Mouse (Mus musculus): Measurements from ENCODE around the gene Ttc21b.

The Ttc21b gene

DNA sequence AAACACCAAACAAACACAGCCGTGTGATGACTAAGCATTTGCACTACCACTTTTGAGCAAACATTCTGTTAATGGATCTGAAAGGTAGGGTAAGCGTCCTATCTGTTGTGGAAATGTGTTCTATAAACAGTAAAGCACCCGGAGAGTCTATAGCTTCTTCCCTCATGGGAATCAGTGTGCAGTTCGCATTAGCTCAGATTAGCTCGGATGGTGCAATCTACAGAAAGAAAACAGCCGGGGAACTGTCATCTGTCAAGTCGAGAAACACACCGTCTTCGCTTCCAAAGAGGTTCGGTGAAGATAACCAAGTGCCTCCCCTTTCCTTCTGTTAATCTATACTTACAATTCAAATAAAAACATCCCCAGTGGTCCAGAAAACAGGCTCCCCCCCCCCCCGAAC is 85.7 kb downstream of the Ttc21b start:
- DNase-seq: no peak

DNA sequence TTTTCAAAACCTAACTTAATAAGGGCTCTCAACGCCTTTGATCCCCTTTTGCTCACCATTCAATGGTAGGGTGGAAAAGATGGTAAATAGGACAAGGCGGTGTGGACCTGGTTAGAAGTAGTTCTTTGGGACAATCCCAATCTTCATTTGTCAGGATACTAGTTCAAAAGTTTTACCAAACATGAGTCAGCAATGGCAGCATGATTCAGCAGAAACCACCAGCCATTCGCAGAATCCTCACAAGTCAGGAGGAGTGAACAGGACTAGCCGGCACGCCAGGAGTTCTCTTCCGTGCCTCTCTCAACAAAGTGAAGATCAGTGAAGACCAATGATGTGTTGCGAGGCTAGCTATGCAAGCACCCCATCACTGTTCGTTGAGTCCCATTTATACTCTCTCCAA is 91.4 kb downstream of the Ttc21b start:
- DNase-seq: no peak

DNA sequence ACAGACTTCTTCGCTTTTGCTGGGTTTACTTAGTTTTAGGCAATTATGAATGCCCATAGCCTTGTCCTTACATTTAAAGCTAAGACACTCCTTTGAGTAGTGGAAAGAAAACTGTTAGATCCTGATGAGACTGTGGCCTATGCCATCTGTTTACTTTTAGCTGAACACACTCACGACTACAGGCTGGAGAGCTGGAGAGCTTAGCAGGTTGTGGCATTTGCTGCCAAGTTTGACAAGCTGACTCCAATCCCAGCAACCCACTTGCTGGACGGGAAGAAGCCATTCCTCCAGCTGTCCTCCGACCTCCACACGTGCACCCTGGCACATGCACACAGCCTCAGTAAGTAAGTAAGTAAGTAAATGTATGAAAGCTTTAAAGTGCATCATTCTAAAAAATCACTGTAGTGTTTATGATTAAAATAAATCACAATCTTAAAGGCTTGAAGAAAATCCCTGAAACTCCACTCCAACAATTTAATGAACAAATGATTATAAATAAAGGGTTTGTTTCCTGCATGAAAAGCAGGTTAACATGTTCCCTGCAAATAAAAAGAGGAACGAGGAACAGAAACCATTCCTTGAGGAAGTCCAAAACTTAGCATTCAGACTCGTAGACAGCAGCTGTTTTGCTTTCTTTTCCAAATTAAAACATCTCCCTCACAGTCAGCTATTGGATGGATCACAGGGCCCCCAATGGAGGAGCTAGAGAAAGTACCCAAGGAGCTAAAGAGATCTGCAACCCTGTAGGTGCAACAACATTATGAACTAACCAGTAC is 98.1 kb downstream of the Ttc21b start:
- no peak for DNase-seq

DNA sequence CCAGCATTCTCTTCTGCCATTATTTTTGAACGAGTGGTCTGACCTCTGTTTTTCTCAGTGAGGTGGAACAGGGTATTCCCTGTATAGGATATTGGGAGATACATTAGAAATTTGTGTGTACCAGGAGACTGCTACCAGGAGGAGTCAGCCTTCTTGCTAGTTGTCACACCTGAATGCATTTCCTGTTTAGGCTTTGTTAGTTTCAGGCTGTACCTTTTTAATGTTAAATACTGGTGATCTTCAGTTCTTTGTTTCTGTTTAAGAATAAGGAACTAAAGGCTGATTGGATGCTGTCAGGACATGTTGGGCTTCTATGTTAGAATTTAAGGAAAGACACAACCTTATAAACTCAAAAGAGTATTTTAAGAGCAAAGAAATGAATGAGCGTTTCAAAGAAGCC is 105.0 kb downstream of the Ttc21b start:
- DNase-seq: no peak

DNA sequence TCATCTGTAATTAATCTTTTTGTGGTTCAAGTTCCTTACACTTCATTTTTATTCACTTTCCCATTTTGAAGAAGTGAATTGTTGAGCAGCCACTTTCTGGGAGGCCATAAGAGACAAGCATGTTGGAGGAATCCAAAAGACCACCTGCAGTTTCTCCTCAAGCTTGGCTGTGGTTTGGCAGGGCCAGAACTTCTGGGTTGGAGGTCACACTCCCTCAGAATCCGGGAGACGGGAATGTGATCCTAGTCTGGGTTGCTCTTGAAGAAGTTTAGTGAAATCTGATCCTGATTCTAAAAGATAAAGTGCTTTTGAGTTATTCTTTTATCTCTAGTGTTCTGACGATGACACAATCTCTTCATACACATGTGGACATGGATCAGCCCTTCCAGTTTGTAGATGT is 105.9 kb downstream of the Ttc21b start:
- DNase-seq: no peak

DNA sequence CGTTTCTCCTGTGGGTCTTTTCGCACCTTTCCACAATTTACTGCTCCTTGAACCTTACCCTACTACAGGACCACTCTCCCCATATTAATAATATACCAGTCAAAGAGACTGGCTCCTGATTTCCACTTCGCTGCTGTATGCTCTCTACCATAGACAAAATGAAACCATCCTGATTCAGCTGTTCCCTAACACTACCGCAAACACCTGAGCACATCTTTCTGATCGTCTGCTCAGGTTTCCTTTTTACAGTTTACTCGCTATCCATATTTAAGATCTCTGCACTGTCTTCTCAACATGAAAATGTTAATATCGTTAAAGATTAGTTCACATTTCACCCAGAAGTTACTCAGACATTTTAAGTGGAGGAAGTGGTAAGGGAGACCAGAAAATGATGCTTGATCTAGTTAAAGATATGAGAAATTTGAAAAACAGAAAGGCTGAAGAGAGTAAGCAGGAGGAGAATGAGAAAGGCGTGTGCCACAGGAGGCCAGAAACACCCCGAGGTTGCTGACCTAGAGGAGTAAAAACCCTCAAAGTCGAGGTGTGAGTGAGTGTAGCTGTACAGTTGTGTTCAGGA is 107.7 kb downstream of the Ttc21b start:
- DNase-seq: no peak

DNA sequence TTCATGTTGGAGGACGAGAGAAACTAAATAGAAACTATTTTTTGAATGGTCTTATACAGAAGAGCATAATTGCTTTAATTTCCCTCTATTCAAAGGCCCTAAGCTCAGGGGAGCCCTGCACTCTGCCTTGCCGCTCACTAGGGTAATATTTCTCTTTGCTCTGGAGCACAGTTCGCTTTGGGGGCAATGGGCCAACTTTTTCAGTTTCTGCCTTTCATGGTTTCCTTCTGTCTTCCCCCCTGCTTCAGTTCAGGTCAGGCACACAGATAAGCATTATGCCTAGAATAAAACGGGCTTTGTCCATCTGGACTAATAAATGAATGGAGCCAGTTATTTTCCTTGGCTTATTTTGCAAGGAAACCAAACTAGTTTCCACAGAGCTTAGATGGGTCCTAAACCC is 109.9 kb downstream of the Ttc21b start:
- DNase-seq: no peak

DNA sequence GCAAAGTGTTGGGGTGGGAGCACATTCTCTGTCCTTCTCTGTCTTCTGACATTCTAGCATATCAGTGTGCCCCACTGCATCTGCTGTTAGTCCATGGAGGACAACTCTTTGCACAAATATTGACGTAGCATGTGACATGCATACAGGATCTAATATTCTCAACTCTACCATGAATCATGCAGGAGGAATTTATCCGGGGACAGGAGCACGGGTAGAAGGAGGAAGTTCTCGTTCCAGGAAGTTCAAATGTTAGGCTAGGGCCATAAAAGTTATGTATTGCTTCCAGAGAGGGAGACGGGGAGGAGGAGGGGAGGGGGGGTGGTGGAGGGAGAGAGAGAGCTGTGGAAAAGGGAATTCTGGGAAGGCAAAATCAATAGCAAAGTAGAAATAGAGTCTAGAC is 111.6 kb downstream of the Ttc21b start:
- no peak for DNase-seq

DNA sequence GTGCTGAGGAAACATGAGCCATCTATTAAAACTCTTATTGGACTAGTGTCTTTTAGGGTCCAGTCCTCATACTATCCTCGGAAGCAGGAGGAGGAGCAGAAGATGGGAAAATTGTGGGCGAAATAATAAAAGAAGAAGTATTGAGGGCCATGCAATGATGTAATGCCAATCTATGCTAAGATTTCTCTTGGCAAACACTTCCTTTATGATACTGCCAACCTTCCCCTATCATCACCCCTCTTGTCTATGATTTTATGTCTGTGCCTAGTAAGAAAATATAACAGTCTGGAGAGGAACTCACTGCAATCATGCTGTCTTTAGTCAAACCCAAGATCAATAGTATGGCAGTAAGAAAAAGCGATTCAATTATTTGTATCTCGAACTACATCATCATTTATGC is 113.1 kb downstream of the Ttc21b start:
- no peak for DNase-seq

DNA sequence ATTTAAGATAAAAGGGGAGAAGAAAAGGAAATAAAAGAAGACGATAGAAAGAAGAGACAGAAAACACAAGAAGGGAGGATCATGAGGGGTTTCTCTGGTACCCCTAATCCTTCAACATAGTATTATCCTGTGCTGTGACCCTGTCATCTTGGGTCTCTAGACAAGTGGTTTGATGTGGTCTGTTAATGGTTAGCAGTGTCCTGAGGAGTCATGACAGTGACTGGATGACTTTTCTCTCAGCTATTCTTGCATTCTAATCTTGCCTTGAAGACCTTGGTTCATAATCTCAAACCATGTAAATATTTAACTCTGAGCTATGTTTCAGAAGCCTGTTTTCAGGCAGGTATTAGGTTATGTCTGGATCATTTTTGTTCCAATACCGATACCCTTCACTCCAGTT is 113.7 kb downstream of the Ttc21b start:
- no peak for DNase-seq

DNA sequence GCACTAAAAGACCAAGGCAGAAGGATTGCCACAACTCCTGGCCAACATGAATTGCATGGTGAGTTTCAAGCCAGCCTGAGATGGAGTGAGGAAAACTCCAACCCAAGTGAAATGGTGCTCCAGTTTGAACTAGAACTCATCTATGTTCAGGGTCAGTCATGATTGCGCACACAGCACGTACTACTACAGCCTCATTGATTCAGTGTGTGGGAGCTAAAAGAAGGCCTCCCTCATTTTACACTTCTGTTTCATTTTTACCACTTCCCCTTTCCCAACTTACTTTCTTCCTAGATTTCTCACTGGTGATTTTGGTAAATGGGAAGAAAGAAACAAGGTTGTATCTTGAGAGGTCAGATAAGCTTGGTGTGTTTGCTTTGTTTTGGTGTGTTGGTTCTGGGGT is 114.1 kb downstream of the Ttc21b start:
- DNase-seq: no peak

DNA sequence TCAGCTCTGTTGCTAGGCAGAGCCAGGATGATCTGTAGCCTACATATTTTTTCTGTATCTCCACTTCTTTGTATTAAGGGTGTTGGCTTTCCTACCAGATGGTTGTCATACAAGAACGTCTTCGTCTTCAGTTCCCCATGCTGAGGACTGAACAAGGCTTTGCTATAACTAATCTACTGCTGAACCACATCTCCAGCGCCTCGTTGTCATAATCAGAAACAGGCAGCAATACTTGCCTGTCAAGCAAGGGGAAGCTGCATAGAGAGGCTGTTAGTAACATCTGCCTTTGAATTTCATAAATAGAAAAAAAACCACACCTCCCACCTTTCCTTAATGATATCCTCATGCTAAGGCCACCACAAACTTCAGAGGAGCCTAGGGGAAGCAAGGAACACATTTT is 116.2 kb downstream of the Ttc21b start:
- DNase-seq: no peak

Measured in thymus, adult 18-20 months (tissue).